Mouse (Mus musculus): ENCODE data around the gene Spata1. TPM values are rescaled to one million over a fixed set of nuclear protein-coding genes. Genes with fewer than 3 reads are reported as not detected.

Spata1 gene
- polyA plus RNA-seq (2014; fragmentation: Nextera tagmentation; extraction: Ambion mirVana): 6.0 and 6.8 TPM in 2 replicates

DNA sequence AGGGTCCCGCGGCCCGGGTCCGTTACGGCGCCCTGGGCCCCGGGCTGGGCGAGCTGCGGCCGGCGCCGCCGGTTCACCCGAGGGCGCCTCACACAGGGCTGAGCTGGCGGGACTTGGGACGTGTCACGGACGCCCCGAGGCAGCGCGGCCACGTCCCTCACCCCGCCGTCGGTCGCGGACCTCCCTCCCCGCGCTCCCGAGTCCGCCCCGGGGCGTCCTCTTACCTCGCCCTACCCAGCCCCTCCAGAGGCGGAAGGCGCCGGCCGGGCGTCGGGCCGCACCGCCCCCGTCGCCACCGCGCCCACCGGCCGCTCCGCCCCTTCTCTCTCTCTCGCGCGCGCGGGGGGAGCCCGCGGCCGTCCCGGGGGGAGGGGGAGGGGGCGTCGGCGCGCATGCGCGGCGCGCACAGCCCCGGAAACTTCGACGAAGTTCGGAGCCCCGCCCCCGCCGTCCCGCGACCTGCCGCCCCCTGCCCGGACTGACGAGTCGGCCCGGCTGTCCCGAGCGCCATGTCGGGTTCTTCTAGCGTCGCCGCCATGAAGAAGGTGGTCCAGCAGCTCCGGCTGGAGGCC is at the start of gene Spata1, which contains the start of gene Gng5:
Spata1 (minus strand) TSS at position 323 of the 572 bp plus-strand sequence.
Gng5 (plus strand) TSS at position 377 of the 572 bp plus-strand sequence.
- peak within 1 kb of the TSS; percentile 89 for H3K27ac ChIP-seq (ENCODE audit: low read depth, low read length)
- WGBS: 0% methylated on average over 62 of the region's 88 CpGs
- peaks cover 11% of the 10 kb centered on the region for H3K36me3 ChIP-seq (ENCODE audit: control insufficient read depth, insufficient read depth, low read length)
- H3K9ac ChIP-seq (ENCODE audit: low read depth, low read length): peak within 1 kb of the TSS; percentile 82
- no peaks in the 10 kb centered on the region for H3K9me3 ChIP-seq (ENCODE audit: control insufficient read depth, low read length)
- no peaks in the 10 kb centered on the region for H3K27me3 ChIP-seq (ENCODE audit: control insufficient read depth, insufficient read depth, low read length)
- peak; percentile 96 for ATAC-seq (ENCODE audit: low FRiP score, low TSS enrichment)
- H3K4me1 ChIP-seq (ENCODE audit: control insufficient read depth, insufficient read depth, low read length): peaks cover 9% of the 10 kb centered on the region; the same call in 1 of the 2 replicates
- H3K4me3 ChIP-seq (ENCODE audit: low read length): peak within 1 kb of the TSS; percentile 80
- H3K4me2 ChIP-seq (replicated peaks; ENCODE audit: low read depth, low read length): peak within 1 kb of the TSS; percentile 72

GRCm38 (mm10) chr3:146543632-146544031 is 44.1 kb upstream of the Spata1 start:
- no peak overlapping the region for H3K4me2 ChIP-seq (replicated peaks; ENCODE audit: low read depth, low read length)
- no peak for ATAC-seq (ENCODE audit: low FRiP score, low TSS enrichment)
- no peak overlapping the region for H3K27ac ChIP-seq (ENCODE audit: low read depth, low read length)
- no peaks in the 10 kb centered on the region for H3K27me3 ChIP-seq (ENCODE audit: control insufficient read depth, insufficient read depth, low read length)
- 16% methylated on average over 1 of the region's 1 CpGs for WGBS
- no peaks in the 10 kb centered on the region for H3K9me3 ChIP-seq (ENCODE audit: control insufficient read depth, low read length)
- no peaks in the 10 kb centered on the region for H3K4me1 ChIP-seq (ENCODE audit: control insufficient read depth, insufficient read depth, low read length)
- no peak overlapping the region for H3K9ac ChIP-seq (ENCODE audit: low read depth, low read length)
- no peaks in the 10 kb centered on the region for H3K36me3 ChIP-seq (ENCODE audit: control insufficient read depth, insufficient read depth, low read length)
- H3K4me3 ChIP-seq (ENCODE audit: low read length): no peak overlapping the region

- H3K36me3 ChIP-seq (ENCODE audit: control insufficient read depth, insufficient read depth, low read length): no peaks in the 10 kb centered on the region
- 67% methylated on average over 4 of the region's 4 CpGs for WGBS
- H3K27ac ChIP-seq (ENCODE audit: low read depth, low read length): no peak overlapping the region
- no peaks in the 10 kb centered on the region for H3K4me1 ChIP-seq (ENCODE audit: control insufficient read depth, insufficient read depth, low read length)
- H3K9ac ChIP-seq (ENCODE audit: low read depth, low read length): no peak overlapping the region
- no peaks in the 10 kb centered on the region for H3K9me3 ChIP-seq (ENCODE audit: control insufficient read depth, low read length)
- no peak for ATAC-seq (ENCODE audit: low FRiP score, low TSS enrichment)
- H3K4me2 ChIP-seq (replicated peaks; ENCODE audit: low read depth, low read length): no peak overlapping the region
- H3K4me3 ChIP-seq (ENCODE audit: low read length): no peak overlapping the region
- H3K27me3 ChIP-seq (ENCODE audit: control insufficient read depth, insufficient read depth, low read length): no peaks in the 10 kb centered on the region
Observed at GRCm38 (mm10) chr3:146540521-146541273, 41.1 kb upstream of the Spata1 start.

- H3K27me3 ChIP-seq (ENCODE audit: control insufficient read depth, insufficient read depth, low read length): no peaks in the 10 kb centered on the region
- H3K36me3 ChIP-seq (ENCODE audit: control insufficient read depth, insufficient read depth, low read length): no peaks in the 10 kb centered on the region
- ATAC-seq (ENCODE audit: low FRiP score, low TSS enrichment): no peak
- H3K9ac ChIP-seq (ENCODE audit: low read depth, low read length): no peak overlapping the region
- no peak overlapping the region for H3K27ac ChIP-seq (ENCODE audit: low read depth, low read length)
- H3K4me2 ChIP-seq (replicated peaks; ENCODE audit: low read depth, low read length): no peak overlapping the region
- H3K4me1 ChIP-seq (ENCODE audit: control insufficient read depth, insufficient read depth, low read length): no peaks in the 10 kb centered on the region
- WGBS: 66% methylated on average over 6 of the region's 6 CpGs
- no peak overlapping the region for H3K4me3 ChIP-seq (ENCODE audit: low read length)
- H3K9me3 ChIP-seq (ENCODE audit: control insufficient read depth, low read length): no peaks in the 10 kb centered on the region
Observed at GRCm38 (mm10) chr3:146534986-146535385, 35.4 kb upstream of the Spata1 start.

DNA sequence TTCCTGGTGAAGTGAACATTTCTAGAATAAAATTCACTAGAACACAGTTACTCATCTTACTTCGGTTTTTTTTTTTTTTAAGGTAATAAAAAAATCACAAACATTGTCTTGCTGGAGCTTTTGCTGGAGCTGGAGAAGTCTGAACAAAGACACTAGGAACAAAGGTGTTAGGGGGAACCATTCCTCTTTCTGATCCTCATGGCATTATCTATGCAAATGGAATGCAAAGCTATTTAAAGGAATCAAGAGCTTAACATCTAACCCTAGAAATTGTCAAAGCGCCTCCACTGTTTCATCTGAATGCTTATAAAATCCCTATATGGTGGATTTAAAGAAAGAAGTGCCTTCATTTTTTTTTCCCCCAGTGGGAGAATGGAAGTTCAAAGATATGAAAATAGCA is 28.8 kb upstream of the Spata1 start:
- Histone ChIP-seq H3K36me3 (ENCODE audit: control insufficient read depth, insufficient read depth, low read length) (no peaks in the 10 kb centered on the region), H3K4me3 (ENCODE audit: low read length) (no peak overlapping the region), H3K9me3 (ENCODE audit: control insufficient read depth, low read length) (no peaks in the 10 kb centered on the region), H3K4me1 (ENCODE audit: control insufficient read depth, insufficient read depth, low read length) (no peaks in the 10 kb centered on the region), H3K27ac (ENCODE audit: low read depth, low read length) (no peak overlapping the region), H3K27me3 (ENCODE audit: control insufficient read depth, insufficient read depth, low read length) (no peaks in the 10 kb centered on the region), H3K4me2 (replicated peaks; ENCODE audit: low read depth, low read length) (no peak overlapping the region), H3K9ac (ENCODE audit: low read depth, low read length) (no peak overlapping the region)
- no peak for ATAC-seq (ENCODE audit: low FRiP score, low TSS enrichment)
- 52% methylated on average over 2 of the region's 2 CpGs for WGBS

DNA sequence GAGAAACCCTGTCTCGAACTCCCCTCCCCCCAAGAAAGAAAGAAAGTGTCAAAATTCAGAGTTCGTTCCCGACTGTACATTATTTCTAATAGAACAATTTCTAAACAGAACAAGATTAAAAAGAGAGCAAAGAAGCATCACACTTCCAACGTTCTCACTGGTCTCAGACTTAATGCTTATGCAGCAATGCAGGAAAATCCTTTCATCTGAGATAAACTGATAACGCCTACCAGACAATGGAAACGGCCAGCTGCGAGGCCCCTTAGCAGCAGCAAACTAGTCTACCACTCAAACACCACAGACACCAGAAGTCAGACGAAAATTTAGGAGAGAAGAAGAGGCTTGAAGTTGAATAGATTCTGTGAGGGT is 22.1 kb upstream of the Spata1 start:
- Histone ChIP-seq H3K9ac (ENCODE audit: low read depth, low read length) (peak overlapping the region; percentile 89), H3K36me3 (ENCODE audit: control insufficient read depth, insufficient read depth, low read length) (peaks cover 23% of the 10 kb centered on the region), H3K4me2 (replicated peaks; ENCODE audit: low read depth, low read length) (peak overlapping the region; percentile 67), H3K4me1 (ENCODE audit: control insufficient read depth, insufficient read depth, low read length) (no peaks in the 10 kb centered on the region), H3K27me3 (ENCODE audit: control insufficient read depth, insufficient read depth, low read length) (no peaks in the 10 kb centered on the region), H3K4me3 (ENCODE audit: low read length) (peak overlapping the region; percentile 86), H3K27ac (ENCODE audit: low read depth, low read length) (peak overlapping the region; percentile 98), H3K9me3 (ENCODE audit: control insufficient read depth, low read length) (no peaks in the 10 kb centered on the region)
- 0 out of 2 replicates have a peak, but pooled peaks have one; percentile 1 for ATAC-seq (ENCODE audit: low FRiP score, low TSS enrichment)
- WGBS: 14% methylated on average over 8 of the region's 8 CpGs

- 0% methylated on average over 66 of the region's 82 CpGs for WGBS
- Histone ChIP-seq H3K27ac (ENCODE audit: low read depth, low read length) (peak within 1 kb of the TSS; percentile 98), H3K4me2 (replicated peaks; ENCODE audit: low read depth, low read length) (peak within 1 kb of the TSS; percentile 67), H3K9me3 (ENCODE audit: control insufficient read depth, low read length) (no peaks in the 10 kb centered on the region), H3K4me3 (ENCODE audit: low read length) (peak within 1 kb of the TSS; percentile 86), H3K27me3 (ENCODE audit: control insufficient read depth, insufficient read depth, low read length) (no peaks in the 10 kb centered on the region), H3K36me3 (ENCODE audit: control insufficient read depth, insufficient read depth, low read length) (peaks cover 25% of the 10 kb centered on the region), H3K4me1 (ENCODE audit: control insufficient read depth, insufficient read depth, low read length) (no peaks in the 10 kb centered on the region), H3K9ac (ENCODE audit: low read depth, low read length) (peak within 1 kb of the TSS; percentile 89)
- peak; percentile 96 for ATAC-seq (ENCODE audit: low FRiP score, low TSS enrichment)
Observed at GRCm38 (mm10) chr3:146520798-146521651, 21.5 kb upstream of the Spata1 start, which contains the start of gene Rpf1. Rpf1 (minus strand) TSS chr3:146521429.

GRCm38 (mm10) chr3:146520226-146520797 is 20.8 kb upstream of the Spata1 start:
- peaks cover 25% of the 10 kb centered on the region for H3K36me3 ChIP-seq (ENCODE audit: control insufficient read depth, insufficient read depth, low read length)
- 34% methylated on average over 5 of the region's 5 CpGs for WGBS
- no peaks in the 10 kb centered on the region for H3K9me3 ChIP-seq (ENCODE audit: control insufficient read depth, low read length)
- H3K4me3 ChIP-seq (ENCODE audit: low read length): peak overlapping the region; percentile 86
- ATAC-seq (ENCODE audit: low FRiP score, low TSS enrichment): no peak
- H3K4me1 ChIP-seq (ENCODE audit: control insufficient read depth, insufficient read depth, low read length): no peaks in the 10 kb centered on the region
- H3K27me3 ChIP-seq (ENCODE audit: control insufficient read depth, insufficient read depth, low read length): no peaks in the 10 kb centered on the region
- peak overlapping the region; percentile 89 for H3K9ac ChIP-seq (ENCODE audit: low read depth, low read length)
- peak overlapping the region; percentile 98; the same call in 1 of the 2 replicates for H3K27ac ChIP-seq (ENCODE audit: low read depth, low read length)
- peak overlapping the region; percentile 67 for H3K4me2 ChIP-seq (replicated peaks; ENCODE audit: low read depth, low read length)
